Mouse (Mus musculus): ENCODE measurements at regions not wholly inside any gene's neighbourhood (a gene's known extent, or its start where the extent isn't known, plus 50 kb on each side); places are given as distances from the start of the nearest gene placed in this dataset.

GRCm38 (mm10) chr7:63811816-63812215, 104.8 kb upstream of the E030018B13Rik start:
- TF ChIP-seq CTCF (IDR thresholded peaks at IDR 0.05), result no peak
- intact Hi-C loops (cut with DNase I), result no loop called here
- Histone ChIP-seq H3K27ac (no peak overlapping the region), H3K4me3 (no peak overlapping the region)
- DNase-seq, result no peak

DNA sequence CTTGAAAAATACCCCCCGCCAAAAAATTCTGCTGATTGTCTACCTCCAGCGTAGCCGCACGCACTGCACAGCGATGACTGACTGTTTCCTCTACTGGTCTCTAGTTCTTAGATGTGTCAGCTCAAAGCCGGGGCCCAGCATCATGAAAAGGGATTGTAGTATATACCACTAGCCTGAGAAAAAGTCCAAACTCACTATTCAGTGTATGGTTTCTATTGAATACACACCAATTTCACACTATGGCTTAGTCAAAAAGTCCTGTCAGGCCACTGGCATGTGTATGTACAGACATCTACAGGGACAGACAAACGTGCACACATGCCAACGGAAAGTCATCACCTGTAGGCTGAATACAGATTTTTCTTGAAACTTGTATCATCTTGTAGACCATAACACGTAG, 101.1 kb upstream of the E030018B13Rik start:
- no peak overlapping the region for H3K4me3 ChIP-seq
- TF ChIP-seq CTCF (IDR thresholded peaks at IDR 0.05), result no peak
- no peak for DNase-seq
- H3K27ac ChIP-seq, result no peak overlapping the region
- intact Hi-C loops (cut with DNase I), result no loop called here

DNA sequence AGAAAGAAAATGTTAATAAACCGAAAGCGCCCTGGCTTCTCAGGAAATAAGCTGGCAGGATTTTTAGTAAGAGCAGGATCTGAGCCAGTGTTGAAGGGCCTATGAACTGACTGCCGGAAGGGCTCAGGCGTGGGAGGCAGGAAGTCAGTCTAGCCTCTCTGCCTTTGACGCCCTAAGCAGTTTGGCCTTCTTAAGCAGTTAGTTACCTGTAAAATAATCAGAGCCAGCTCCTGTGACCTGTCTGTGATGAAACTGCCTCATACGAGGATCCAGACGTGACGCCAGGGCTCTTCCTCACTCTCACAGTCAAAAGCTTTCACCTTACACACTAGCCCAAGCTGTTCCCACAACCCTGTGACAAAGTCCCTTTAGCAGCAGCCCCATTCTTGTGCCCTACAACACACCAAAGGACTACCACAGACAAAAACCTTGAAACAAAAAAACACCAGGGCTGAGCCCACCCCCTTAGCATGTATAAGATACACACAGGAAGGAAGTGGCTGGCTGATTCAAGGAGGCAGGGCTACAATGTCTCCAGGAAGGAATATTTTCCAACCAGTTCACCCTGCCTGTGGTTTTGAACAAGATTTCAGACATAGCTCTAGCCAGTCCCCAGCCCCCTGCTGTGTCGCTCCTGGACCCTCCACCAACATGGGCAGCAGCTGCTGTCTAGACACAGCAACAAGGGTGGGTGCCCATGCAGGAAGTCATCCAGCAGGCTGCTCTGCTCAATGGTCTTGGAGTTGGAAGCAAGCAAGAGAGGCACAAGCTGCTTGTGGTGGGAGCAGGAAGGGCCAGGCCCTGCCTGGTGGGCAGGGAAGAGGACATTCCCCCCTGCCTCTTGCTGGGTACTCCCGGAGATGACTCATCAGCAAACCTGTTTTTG, 100.4 kb upstream of the E030018B13Rik start:
- no peak for DNase-seq
- Histone ChIP-seq H3K4me3 (no peak overlapping the region), H3K27ac (peak overlapping the region; percentile 56)
- intact Hi-C loops (cut with DNase I), result no loop called here
- TF ChIP-seq CTCF (IDR thresholded peaks at IDR 0.05), result no peak

DNA sequence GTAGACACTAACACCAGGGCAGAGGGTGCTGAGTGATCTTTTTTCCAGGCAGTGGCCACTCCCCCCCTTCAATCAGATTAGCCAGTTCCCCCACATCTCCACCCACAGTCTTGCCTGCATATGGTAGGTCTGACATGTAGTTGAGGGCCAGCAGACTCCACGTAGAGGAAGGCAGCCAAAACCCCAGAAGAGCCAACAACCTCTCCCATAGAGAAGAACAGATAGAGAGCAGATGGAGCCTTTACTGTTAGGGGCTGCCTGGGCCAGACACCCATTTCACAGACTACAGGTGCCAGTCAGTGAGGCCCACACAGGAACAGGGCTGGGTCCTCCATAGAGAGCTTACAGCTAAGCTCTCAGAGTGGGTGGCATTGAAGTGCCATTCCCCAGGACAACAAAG, 99.2 kb upstream of the E030018B13Rik start:
- H3K4me3 ChIP-seq, result no peak overlapping the region
- DNase-seq, result no peak
- no peak for TF ChIP-seq CTCF (IDR thresholded peaks at IDR 0.05)
- H3K27ac ChIP-seq, result no peak overlapping the region
- intact Hi-C loops (cut with DNase I), result no loop called here

DNA sequence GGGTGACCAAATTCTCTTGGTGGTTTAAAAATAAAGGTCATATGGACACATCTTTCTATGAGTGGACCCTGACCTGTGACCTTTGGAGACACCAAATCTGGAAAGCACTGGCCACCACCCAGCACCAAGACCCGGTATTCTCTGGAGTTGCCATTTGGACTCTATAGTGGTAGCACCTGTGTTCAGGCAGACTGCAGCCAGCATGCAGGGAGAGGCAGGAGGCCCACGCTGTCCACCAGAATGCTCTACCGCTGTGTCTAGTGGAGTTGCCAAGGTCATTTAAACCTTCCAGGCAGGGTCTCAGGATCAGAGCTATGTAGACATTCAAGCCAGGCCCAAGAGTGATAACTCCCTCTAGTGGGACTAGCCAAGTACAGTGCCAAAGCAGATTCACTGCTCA, 98.6 kb upstream of the E030018B13Rik start:
- H3K4me3 ChIP-seq, result no peak overlapping the region
- intact Hi-C loops (cut with DNase I), result no loop called here
- TF ChIP-seq CTCF (IDR thresholded peaks at IDR 0.05), result no peak
- no peak for DNase-seq
- no peak overlapping the region for H3K27ac ChIP-seq

DNA sequence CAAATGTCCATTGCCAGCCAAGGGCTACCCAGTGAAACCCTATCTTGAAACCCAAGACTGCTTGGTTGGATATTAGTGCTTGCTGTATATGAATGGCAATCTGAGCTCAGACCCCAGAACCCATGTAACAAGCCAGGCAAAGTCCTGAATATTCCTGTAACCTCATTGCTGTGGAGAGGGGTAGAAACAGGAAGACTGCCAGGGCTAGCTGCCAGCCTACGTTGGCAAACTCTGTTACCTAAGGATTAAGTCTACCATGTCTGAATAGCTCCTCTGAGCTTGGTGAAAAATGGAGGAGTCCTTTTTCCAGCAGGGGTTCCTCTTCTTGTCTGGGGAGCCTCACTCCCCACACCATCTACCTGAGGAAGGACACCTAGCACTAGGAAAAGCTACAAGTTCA, 96.4 kb upstream of the E030018B13Rik start:
- TF ChIP-seq CTCF (IDR thresholded peaks at IDR 0.05), result no peak
- Histone ChIP-seq H3K27ac (no peak overlapping the region), H3K4me3 (no peak overlapping the region)
- DNase-seq, result no peak
- intact Hi-C loops (cut with DNase I), result no loop called here

DNA sequence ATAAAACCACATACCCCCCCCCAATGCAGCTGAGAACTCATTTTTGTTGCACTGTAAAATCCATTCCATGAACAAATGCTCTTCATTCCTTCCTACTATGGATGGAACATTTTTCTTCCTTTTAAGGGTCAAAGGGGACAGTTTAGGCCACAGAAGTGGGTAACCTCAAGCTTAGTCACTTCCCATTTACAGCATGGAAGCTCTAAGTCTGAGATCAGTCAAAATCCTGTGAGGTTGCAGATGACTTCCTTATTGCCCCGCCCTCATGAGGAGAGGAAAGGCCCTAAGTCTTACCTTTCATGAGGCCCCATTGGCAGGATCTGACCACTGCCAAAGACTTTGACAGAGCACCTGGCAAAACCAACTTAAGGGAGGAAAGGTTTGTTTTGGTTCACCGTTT, 94.7 kb upstream of the E030018B13Rik start:
- no peak for TF ChIP-seq CTCF (IDR thresholded peaks at IDR 0.05)
- Histone ChIP-seq H3K4me3 (no peak overlapping the region), H3K27ac (no peak overlapping the region)
- intact Hi-C loops (cut with DNase I), result no loop called here
- no peak for DNase-seq

- Histone ChIP-seq H3K27ac (no peak overlapping the region), H3K4me3 (no peak overlapping the region)
- no peak for DNase-seq
- TF ChIP-seq CTCF (IDR thresholded peaks at IDR 0.05), result no peak; the same call in 1 of the 2 replicates
- intact Hi-C loops (cut with DNase I), result no loop called here
Measured at GRCm38 (mm10) chr7:63824009-63824408, 92.6 kb upstream of the E030018B13Rik start.

- Histone ChIP-seq H3K27ac (no peak overlapping the region), H3K4me3 (no peak overlapping the region)
- TF ChIP-seq CTCF (IDR thresholded peaks at IDR 0.05), result no peak
- no peak for DNase-seq
- intact Hi-C loops (cut with DNase I), result no loop called here
Measured at GRCm38 (mm10) chr7:63829362-63829920, 87.2 kb upstream of the E030018B13Rik start.

DNA sequence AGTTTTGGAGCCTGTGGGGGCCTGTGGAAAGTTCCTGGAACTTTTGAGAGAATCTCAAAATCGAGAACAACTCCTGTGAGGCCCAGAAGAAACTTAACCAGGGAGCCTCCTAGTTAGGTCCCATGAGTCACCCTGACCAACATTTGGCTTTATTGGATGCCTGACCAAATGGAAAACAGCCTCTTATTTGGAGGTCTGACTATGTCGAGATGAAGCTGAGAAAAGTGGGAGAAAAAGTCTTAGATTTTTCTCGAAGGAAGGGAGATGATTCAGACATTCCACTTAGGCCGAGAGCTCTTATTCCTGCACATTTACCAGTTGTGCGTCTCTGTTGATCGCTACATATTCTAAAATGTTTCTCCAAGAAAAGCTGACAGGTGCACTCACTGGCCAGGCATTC, 83.0 kb upstream of the E030018B13Rik start:
- no peak overlapping the region for H3K27ac ChIP-seq

GRCm38 (mm10) chr7:63835958-63836357, 80.7 kb upstream of the E030018B13Rik start:
- Histone ChIP-seq H3K4me3 (no peak overlapping the region), H3K27ac (no peak overlapping the region)
- intact Hi-C loops (cut with DNase I), result no loop called here
- no peak for DNase-seq
- no peak for TF ChIP-seq CTCF (IDR thresholded peaks at IDR 0.05)

More for the DNA sequence above, 83.0 kb upstream of the E030018B13Rik start:
- DNase-seq, result no peak
- no peak for TF ChIP-seq CTCF (IDR thresholded peaks at IDR 0.05)
- intact Hi-C loops (cut with DNase I), result no loop called here
- H3K4me3 ChIP-seq, result no peak overlapping the region

Measured in gastrocnemius, adult 2 months (tissue).